Mouse (Mus musculus) cerebellum, adult 18-20 months (tissue): ENCODE data around the gene Ctrl.

Experiments
- DNase-seq, 2 experiments: peaks; one replicate each; pipeline ENCODE4 v3.0.0; 2021

Ctrl gene

GRCm38 (mm10) chr8:105937496-105938305 lies 4.0 kb upstream of the Ctrl start:
- DNase-seq = peak in 1 of 2 experiments; percentile 46

GRCm38 (mm10) chr8:105936866-105937475 lies 3.3 kb upstream of the Ctrl start:
- DNase-seq = peak; percentile 90 to 93

- DNase-seq = no peak
Observed at GRCm38 (mm10) chr8:105935863-105936603, 2.4 kb upstream of the Ctrl start.

- DNase-seq = no peak
Observed at GRCm38 (mm10) chr8:105935105-105935504, 1.4 kb upstream of the Ctrl start.

- no peak for DNase-seq
Observed at GRCm38 (mm10) chr8:105932525-105932924, 1.1 kb downstream of the Ctrl start.

- DNase-seq = no peak
Observed at GRCm38 (mm10) chr8:105931271-105931670, 2.4 kb downstream of the Ctrl start.

- peak; percentile 87 to 89 for DNase-seq
Observed at GRCm38 (mm10) chr8:105930602-105931001, 3.1 kb downstream of the Ctrl start.

- DNase-seq = no peak
Observed at GRCm38 (mm10) chr8:105925123-105925522, 8.5 kb downstream of the Ctrl start.

GRCm38 (mm10) chr8:105919390-105919789 lies 14.3 kb downstream of the Ctrl start:
- no peak for DNase-seq

GRCm38 (mm10) chr8:105900941-105901616 lies 32.6 kb downstream of the Ctrl start:
- no peak for DNase-seq

GRCm38 (mm10) chr8:105900180-105900940 lies 33.3 kb downstream of the Ctrl start, which contains the start of gene Pskh1:
TSS of gene Pskh1 (plus strand) at chr8:105900441.
- peak; percentile 89 to 95 for DNase-seq

GRCm38 (mm10) chr8:105897801-105898480 lies 35.7 kb downstream of the Ctrl start:
- no peak for DNase-seq

GRCm38 (mm10) chr8:105893339-105893738 lies 40.3 kb downstream of the Ctrl start, which contains the start of gene Nrn1l:
TSS of gene Nrn1l (plus strand) at chr8:105893567.
- DNase-seq = peak; percentile 36 to 55

- no peak for DNase-seq
Observed at GRCm38 (mm10) chr8:105892432-105892831, 41.2 kb downstream of the Ctrl start.

- no peak for DNase-seq
Observed at GRCm38 (mm10) chr8:105890870-105891269, 42.8 kb downstream of the Ctrl start.

- DNase-seq = no peak
Observed at GRCm38 (mm10) chr8:105889756-105890465, 43.8 kb downstream of the Ctrl start.
